Mouse (Mus musculus) MEL (cell line): ENCODE results near the gene Rinl. TPM values are rescaled to one million over a fixed set of nuclear protein-coding genes. Genes with fewer than 3 reads are reported as not detected.
A peak's percentile ranks its signal among the peaks of the same experiment; 100 is the strongest.

Source experiments
- DNase-seq: peaks from one replicate; pipeline ENCODE4 v3.0.0; 2011; ENCODE audit warnings: low read depth, low spot score
- H3K27ac ChIP-seq: 2 replicates; pipeline ENCODE4 v1.5.1; 2012; ENCODE audit warnings: low read depth, mild to moderate bottlenecking, control low read depth, low read length, moderate library complexity; ENCODE audit not compliant: control insufficient read depth
- H3K27me3 ChIP-seq, 2 experiments: fragments of 150-350 bp in 1 of 2; sonication (generic) in 1 of 2; 2 replicates each; pipeline ENCODE4 v1.6.1; 2012; ENCODE audit warnings: low read length in 2 of 2, mild to moderate bottlenecking in 2 of 2, improper control_type of control experiment in 1 of 2, moderate library complexity in 1 of 2; ENCODE audit not compliant: insufficient read depth in 2 of 2, control insufficient read depth in 1 of 2
- H3K36me3 ChIP-seq, 2 experiments: 2 replicates each; pipeline ENCODE4 v1.6.1; 2012 to 2014; ENCODE audit warnings: low read length in 2 of 2, improper control_type of control experiment in 1 of 2, inconsistent platforms in 1 of 2, mild to moderate bottlenecking in 1 of 2; ENCODE audit not compliant: insufficient read depth in 2 of 2, control insufficient read depth in 1 of 2
- H3K4me1 ChIP-seq, 2 experiments: fragments of 150-350 bp in 1 of 2; sonication (generic) in 1 of 2; 2 replicates each; pipeline ENCODE4 v1.6.1; 2012; ENCODE audit warnings: low read length in 2 of 2, improper control_type of control experiment in 1 of 2, mild to moderate bottlenecking in 1 of 2; ENCODE audit not compliant: insufficient read depth in 2 of 2, control insufficient read depth in 1 of 2
- H3K4me3 ChIP-seq, 2 experiments: fragments of 150-350 bp in 1 of 2; sonication (generic) in 1 of 2; 2 replicates each; pipeline ENCODE4 v1.5.1; 2012; ENCODE audit warnings: low read depth in 2 of 2, low read length in 2 of 2, mild to moderate bottlenecking in 2 of 2, moderate library complexity in 2 of 2, control low read depth in 1 of 2, improper control_type of control experiment in 1 of 2; ENCODE audit not compliant: control insufficient read depth in 1 of 2, insufficient read depth in 1 of 2
- H3K79me2 ChIP-seq: 2 replicates; pipeline ENCODE4 v1.6.1; 2012; ENCODE audit warnings: mild to moderate bottlenecking, low read length, moderate library complexity; ENCODE audit not compliant: control insufficient read depth, poor library complexity, insufficient read depth
- H3K9ac ChIP-seq: 2 replicates; pipeline ENCODE4 v1.6.1; 2012; ENCODE audit warnings: low read depth, mild to moderate bottlenecking, control low read depth, low read length, moderate library complexity; ENCODE audit not compliant: control insufficient read depth, poor library complexity, severe bottlenecking
- H3K9me3 ChIP-seq: fragments of 150-350 bp; sonication (generic); replicated peaks from 2 replicates; pipeline ENCODE4 v1.6.1; 2012; ENCODE audit warnings: mild to moderate bottlenecking, low read length, improper control_type of control experiment, moderate library complexity; ENCODE audit not compliant: insufficient read depth
- BHLHE40 ChIP-seq: IDR thresholded peaks from 2 replicates; pipeline ENCODE4 v1.6.1; 2012; ENCODE audit warnings: low read depth, mild to moderate bottlenecking, inconsistent platforms, low read length, improper control_type of control experiment, borderline replicate concordance
- CHD2 ChIP-seq: IDR thresholded peaks from 2 replicates; pipeline ENCODE4 v1.6.1; 2011; ENCODE audit warnings: low read length, improper control_type of control experiment
- CTCF ChIP-seq, 3 experiments: IDR thresholded peaks in 2 of 3; conservative IDR thresholded peaks in 1 of 3; 2 replicates each; pipeline ENCODE4 v1.5.1; 2011 to 2012; ENCODE audit warnings: low read length in 3 of 3, low read depth in 2 of 3, mild to moderate bottlenecking in 2 of 3, improper control_type of control experiment in 1 of 3, inconsistent platforms in 1 of 3, mixed read lengths in 1 of 3, moderate library complexity in 1 of 3; ENCODE audit not compliant: control insufficient read depth in 1 of 3, insufficient read depth in 1 of 3, poor library complexity in 1 of 3, severe bottlenecking in 1 of 3
- E2F4 ChIP-seq: IDR thresholded peaks from 2 replicates; pipeline ENCODE4 v1.6.1; 2011; ENCODE audit warnings: low read depth, low read length, improper control_type of control experiment, borderline replicate concordance
- ELF1 ChIP-seq: IDR thresholded peaks from 2 replicates; pipeline ENCODE4 v1.6.1; 2014; ENCODE audit warnings: low read depth, mild to moderate bottlenecking, inconsistent platforms, low read length, improper control_type of control experiment, moderate library complexity
- EP300 ChIP-seq, 2 experiments: IDR thresholded peaks; 2 replicates each; pipeline ENCODE4 v1.6.1; 2011; ENCODE audit warnings: improper control_type of control experiment in 2 of 2, low read length in 2 of 2, low read depth in 1 of 2, mild to moderate bottlenecking in 1 of 2
- ETS1 ChIP-seq: IDR thresholded peaks from 2 replicates; pipeline ENCODE4 v1.6.1; 2012; ENCODE audit warnings: low read depth, mild to moderate bottlenecking, inconsistent platforms, low read length, improper control_type of control experiment, moderate library complexity
- GATA1 ChIP-seq: IDR thresholded peaks from 2 replicates; pipeline ENCODE4 v1.6.1; 2011; ENCODE audit warnings: low read depth, low read length, improper control_type of control experiment
- HCFC1 ChIP-seq: IDR thresholded peaks from 2 replicates; pipeline ENCODE4 v1.6.1; 2012; ENCODE audit warnings: low read depth, mild to moderate bottlenecking, inconsistent platforms, low read length, improper control_type of control experiment, moderate library complexity
- JUND ChIP-seq: IDR thresholded peaks from 2 replicates; pipeline ENCODE4 v1.6.1; 2011; ENCODE audit warnings: low read depth, mild to moderate bottlenecking, improper control_type of control experiment, low read length
- KAT2A ChIP-seq: conservative IDR thresholded peaks from 2 replicates; pipeline ENCODE4 v1.6.1; 2012; ENCODE audit warnings: low read depth, low read length, improper control_type of control experiment, inconsistent platforms
- MAX ChIP-seq: IDR thresholded peaks from 2 replicates; pipeline ENCODE4 v1.6.1; 2011; ENCODE audit warnings: low read length, improper control_type of control experiment
- MAZ ChIP-seq: IDR thresholded peaks from 2 replicates; pipeline ENCODE4 v1.6.1; 2012; ENCODE audit warnings: low read depth, mild to moderate bottlenecking, inconsistent platforms, low read length, improper control_type of control experiment
- MXI1 ChIP-seq: IDR thresholded peaks from 2 replicates; pipeline ENCODE4 v1.6.1; 2011; ENCODE audit warnings: mild to moderate bottlenecking, low read depth, low read length, improper control_type of control experiment
- MYB ChIP-seq: IDR thresholded peaks from 2 replicates; pipeline ENCODE4 v1.6.1; 2011; ENCODE audit warnings: mild to moderate bottlenecking, low read depth, low read length, improper control_type of control experiment
- MYC ChIP-seq: IDR thresholded peaks from 2 replicates; pipeline ENCODE4 v1.6.1; 2011; ENCODE audit warnings: low read depth, mild to moderate bottlenecking, low read length, improper control_type of control experiment, moderate library complexity
- NELFE ChIP-seq: IDR thresholded peaks from 2 replicates; pipeline ENCODE4 v1.6.1; 2011; ENCODE audit warnings: low read depth, low read length, improper control_type of control experiment
- NRF1 ChIP-seq: IDR thresholded peaks from 2 replicates; pipeline ENCODE4 v1.6.1; 2014; ENCODE audit warnings: low read depth, mild to moderate bottlenecking, inconsistent platforms, low read length, improper control_type of control experiment, moderate library complexity; ENCODE audit not compliant: poor library complexity, insufficient read depth, severe bottlenecking
- POLR2A ChIP-seq, 2 experiments: IDR thresholded peaks; 2 replicates each; pipeline ENCODE4 v1.6.1; 2011 to 2012; ENCODE audit warnings: low read length in 2 of 2, mild to moderate bottlenecking in 2 of 2, control low read depth in 1 of 2, improper control_type of control experiment in 1 of 2, low read depth in 1 of 2, moderate library complexity in 1 of 2; ENCODE audit not compliant: control insufficient read depth in 1 of 2, insufficient read depth in 1 of 2, poor library complexity in 1 of 2
- RCOR1 ChIP-seq: IDR thresholded peaks from 2 replicates; pipeline ENCODE4 v1.6.1; 2012; ENCODE audit warnings: low read depth, mild to moderate bottlenecking, inconsistent platforms, low read length, improper control_type of control experiment
- SIN3A ChIP-seq: IDR thresholded peaks from 2 replicates; pipeline ENCODE4 v1.6.1; 2012; ENCODE audit warnings: low read length, improper control_type of control experiment, inconsistent platforms
- TBP ChIP-seq: IDR thresholded peaks from 2 replicates; pipeline ENCODE4 v1.8.0; 2011; ENCODE audit warnings: low read depth, low read length, improper control_type of control experiment
- TCF12 ChIP-seq: IDR thresholded peaks from 2 replicates; pipeline ENCODE4 v1.6.1; 2014; ENCODE audit warnings: low read depth, mild to moderate bottlenecking, inconsistent platforms, low read length, improper control_type of control experiment, moderate library complexity
- UBTF ChIP-seq: IDR thresholded peaks from 2 replicates; pipeline ENCODE4 v1.6.1; 2012; ENCODE audit warnings: low read depth, mild to moderate bottlenecking, inconsistent platforms, low read length, improper control_type of control experiment, moderate library complexity, borderline replicate concordance; ENCODE audit not compliant: insufficient read depth
- USF1 ChIP-seq: IDR thresholded peaks from 2 replicates; pipeline ENCODE4 v1.6.1; 2014; ENCODE audit warnings: low read depth, mild to moderate bottlenecking, inconsistent platforms, low read length, improper control_type of control experiment, moderate library complexity
- USF2 ChIP-seq, 2 experiments: IDR thresholded peaks; 2 replicates each; pipeline ENCODE4 v1.6.1; 2011 to 2012; ENCODE audit warnings: improper control_type of control experiment in 2 of 2, low read length in 2 of 2, borderline replicate concordance in 1 of 2, inconsistent platforms in 1 of 2, low read depth in 1 of 2, mild to moderate bottlenecking in 1 of 2; ENCODE audit not compliant: insufficient read depth in 1 of 2
- ZNF384 ChIP-seq: IDR thresholded peaks from 2 replicates; pipeline ENCODE4 v1.6.1; 2012; ENCODE audit warnings: low read depth, mild to moderate bottlenecking, inconsistent platforms, low read length, improper control_type of control experiment
- polyA plus RNA-seq, 2 experiments: library from polyadenylated mRNA; stranded (reverse) in 1 of 2; unstranded in 1 of 2; fragments of >175 nt in 1 of 2; fragments of >200 nt in 1 of 2; gene quantifications; 2 replicates each; pipeline versions ENCODE4 v1.2.1 to v1.2.4; 2012; ENCODE audit warnings: low replicate concordance in 2 of 2, low read depth in 1 of 2; ENCODE audit not compliant: insufficient read length in 2 of 2, insufficient read depth in 1 of 2, missing spikeins in 1 of 2
- total RNA-seq: library from RNA; depleted of rRNA; stranded (reverse); fragments of 300-350 nt; gene quantifications from 2 replicates; pipeline ENCODE4 v1.2.3, GENCODE M21; 2012

Rinl gene
- total and polyA plus RNA-seq, 3 experiments = 39.9 to 63.9 TPM; not detected in 1

GRCm38 (mm10) chr7:28766173-28766879 is 22.4 kb upstream of the Rinl start, which contains the start of gene Sirt2:
TSS of gene Sirt2 (plus strand) at chr7:28766735.
- H3K4me1 ChIP-seq = peaks cover 27 to 46% of the 10 kb centered on the region in 2 experiments
- no peak within 1 kb of the TSS; the same call in 1 of the 2 replicates for H3K27ac ChIP-seq
- DNase-seq = peak; percentile 99
- H3K9ac ChIP-seq = peak within 1 kb of the TSS; percentile 78
- H3K9me3 ChIP-seq = no peaks in the 10 kb centered on the region
- H3K4me3 ChIP-seq = peak within 1 kb of the TSS; percentile 69 to 88
- H3K27me3 ChIP-seq = no peaks in the 10 kb centered on the region
- H3K79me2 ChIP-seq = peaks cover 20% of the 10 kb centered on the region
- H3K36me3 ChIP-seq = peaks cover 0 to 32% of the 10 kb centered on the region in 2 experiments; a peak in 2 of 4 replicates
- TF ChIP-seq ZNF384 (no peak), GATA1 (peak; percentile 38; the same call in 1 of the 2 replicates), SIN3A (peak; percentile 99), MYB (no peak), EP300 (IDR thresholded peaks at IDR 0.05; ENCODE audit: low read depth in 1 of 2, low read length in 2 of 2) (peak in 1 of 2 experiments; percentile 35; a peak in 1 of 4 replicates), KAT2A (peak; percentile 99), ELF1 (peak; percentile 89), JUND (no peak), MXI1 (peak; percentile 91), ETS1 (peak; percentile 28; the same call in 1 of the 2 replicates), BHLHE40 (peak; percentile 53; the same call in 1 of the 2 replicates), CHD2 (peak; percentile 80), NRF1 (no peak; the same call in 1 of the 2 replicates), E2F4 (no peak), MAX (peak; percentile 68; the same call in 1 of the 2 replicates), CTCF (IDR thresholded peaks at IDR 0.05 in 2 of 3, conservative IDR thresholded peaks at IDR 0.05 in 1 of 3; ENCODE audit: control insufficient read depth in 1 of 3, insufficient read depth in 1 of 3, low read depth in 2 of 3, low read length in 3 of 3, poor library complexity in 1 of 3, severe bottlenecking in 1 of 3) (peak in 1 of 3 experiments; percentile 3; a peak in 1 of 6 replicates), NELFE (peak; percentile 57), MAZ (peak; percentile 52; the same call in 1 of the 2 replicates), UBTF (no peak), USF2 (IDR thresholded peaks at IDR 0.05; ENCODE audit: borderline replicate concordance in 1 of 2, insufficient read depth in 1 of 2, low read depth in 1 of 2, low read length in 2 of 2) (peak in 1 of 2 experiments; percentile 26; a peak in 1 of 4 replicates), TBP (peak; percentile 50; the same call in 1 of the 2 replicates), TCF12 (0 out of 2 replicates have a peak, but pooled peaks have one; percentile 8), USF1 (peak; percentile 76), RCOR1 (no peak), HCFC1 (peak; percentile 98), MYC (peak; percentile 83; the same call in 1 of the 2 replicates), POLR2A (IDR thresholded peaks at IDR 0.05; ENCODE audit: control insufficient read depth in 1 of 2, insufficient read depth in 1 of 2, low read depth in 1 of 2, low read length in 2 of 2, poor library complexity in 1 of 2) (peak; percentile 42 to 64; a peak in 2 of 4 replicates)
